Mouse (Mus musculus): ENCODE data around the gene Tmem235. TPM values are rescaled to one million over a fixed set of nuclear protein-coding genes. Genes with fewer than 3 reads are reported as not detected.

Gene Tmem235
- polyA plus RNA-seq, 1 experiment from 2014 or later = not detected

DNA sequence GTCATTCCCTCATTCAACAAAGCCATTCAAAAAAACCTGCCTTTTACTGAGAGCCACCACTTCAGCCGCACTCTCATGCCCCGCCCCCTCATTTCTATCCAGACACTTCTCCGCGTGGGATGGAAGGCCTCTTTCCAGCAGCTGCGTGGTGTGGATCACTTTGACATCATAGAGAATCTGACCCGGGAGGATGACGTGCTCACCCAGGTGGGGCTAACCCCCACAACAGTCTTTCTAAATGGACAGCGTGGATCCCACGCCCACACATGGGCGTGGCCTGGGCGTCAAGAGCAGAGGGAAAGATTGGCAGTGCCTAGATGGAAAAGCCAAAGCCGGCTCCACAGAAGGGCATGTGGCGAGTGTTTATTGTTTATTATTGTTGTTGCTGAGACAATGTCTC, 24.2 kb upstream of the Tmem235 start:
- DNase-seq (ENCODE audit: low spot score) (peak; percentile 40), ATAC-seq (replicated peaks; ENCODE audit: insufficient number of reproducible peaks, low FRiP score, low TSS enrichment, low read depth) (no peak)
- no peaks in the 10 kb centered on the region for H3K4me1 ChIP-seq (ENCODE audit: control insufficient read depth, insufficient read depth, low read length)
- no peak overlapping the region for H3K4me3 ChIP-seq (ENCODE audit: low read depth, low read length)
- 26% methylated on average over 13 of the region's 13 CpGs for WGBS
- H3K4me2 ChIP-seq (ENCODE audit: low read depth, low read length) = no peak overlapping the region; the same call in 1 of the 2 replicates
- H3K36me3 ChIP-seq (replicated peaks; ENCODE audit: control insufficient read depth, insufficient read depth, low read depth, low read length) = no peaks in the 10 kb centered on the region
- no peak overlapping the region for H3K9ac ChIP-seq (replicated peaks; ENCODE audit: low read length)
- H3K9me3 ChIP-seq (replicated peaks; ENCODE audit: control insufficient read depth, low read length) = no peaks in the 10 kb centered on the region
- no peaks in the 10 kb centered on the region for H3K27me3 ChIP-seq (ENCODE audit: control insufficient read depth, insufficient read depth, low read length)
- no peak overlapping the region for H3K27ac ChIP-seq (replicated peaks; ENCODE audit: low read depth, low read length)

DNA sequence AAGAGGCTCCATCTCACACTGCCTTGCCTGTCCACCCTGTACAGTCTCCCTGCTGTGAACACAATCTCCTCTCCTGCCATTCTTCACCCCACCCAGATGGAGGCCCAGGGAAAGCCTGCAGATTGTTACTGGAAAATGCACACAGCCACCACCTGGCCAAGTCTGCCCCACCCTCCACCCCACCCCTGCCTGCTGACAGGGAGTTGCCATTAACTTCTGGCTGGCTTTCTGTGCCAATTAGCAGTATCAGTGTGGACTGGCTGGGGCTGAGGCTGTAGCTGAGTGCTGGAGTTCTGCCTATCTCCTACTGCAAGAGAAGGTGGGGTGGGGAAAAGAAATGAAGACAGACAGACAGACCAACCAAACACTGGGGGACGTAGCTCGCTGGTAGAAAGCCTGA, 22.0 kb upstream of the Tmem235 start:
- Histone ChIP-seq H3K9me3 (replicated peaks; ENCODE audit: control insufficient read depth, low read length) (no peaks in the 10 kb centered on the region), H3K9ac (replicated peaks; ENCODE audit: low read length) (no peak overlapping the region), H3K27ac (replicated peaks; ENCODE audit: low read depth, low read length) (no peak overlapping the region), H3K4me2 (ENCODE audit: low read depth, low read length) (no peak overlapping the region), H3K27me3 (ENCODE audit: control insufficient read depth, insufficient read depth, low read length) (no peaks in the 10 kb centered on the region), H3K36me3 (replicated peaks; ENCODE audit: control insufficient read depth, insufficient read depth, low read depth, low read length) (no peaks in the 10 kb centered on the region), H3K4me1 (ENCODE audit: control insufficient read depth, insufficient read depth, low read length) (no peaks in the 10 kb centered on the region), H3K4me3 (ENCODE audit: low read depth, low read length) (no peak overlapping the region)
- ATAC-seq (replicated peaks; ENCODE audit: insufficient number of reproducible peaks, low FRiP score, low TSS enrichment, low read depth) (no peak), DNase-seq (ENCODE audit: low spot score) (no peak)
- 87% methylated on average over 2 of the region's 2 CpGs for WGBS

DNA sequence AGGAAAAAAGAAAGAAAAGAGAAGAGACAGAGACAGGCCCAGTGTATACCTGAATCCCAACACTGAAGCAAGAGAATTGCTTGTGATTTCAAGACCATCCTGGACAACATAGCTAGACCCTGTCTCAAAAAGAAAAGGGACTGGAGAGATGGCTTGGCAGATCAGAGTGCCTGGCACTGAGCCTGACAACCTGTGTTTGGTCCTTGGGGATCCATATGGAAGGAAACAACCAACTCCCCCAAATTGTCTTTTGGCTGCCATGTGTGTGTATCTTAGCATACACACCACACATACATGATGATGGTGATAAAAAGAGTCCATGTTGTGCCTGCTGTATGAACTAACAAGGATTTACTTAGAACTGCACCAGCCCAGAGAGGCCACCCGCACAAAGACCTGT, 21.5 kb upstream of the Tmem235 start:
- Histone ChIP-seq H3K27me3 (ENCODE audit: control insufficient read depth, insufficient read depth, low read length) (no peaks in the 10 kb centered on the region), H3K4me3 (ENCODE audit: low read depth, low read length) (no peak overlapping the region), H3K9me3 (replicated peaks; ENCODE audit: control insufficient read depth, low read length) (no peaks in the 10 kb centered on the region), H3K4me1 (ENCODE audit: control insufficient read depth, insufficient read depth, low read length) (no peaks in the 10 kb centered on the region), H3K27ac (replicated peaks; ENCODE audit: low read depth, low read length) (no peak overlapping the region), H3K4me2 (ENCODE audit: low read depth, low read length) (no peak overlapping the region), H3K9ac (replicated peaks; ENCODE audit: low read length) (no peak overlapping the region), H3K36me3 (replicated peaks; ENCODE audit: control insufficient read depth, insufficient read depth, low read depth, low read length) (no peaks in the 10 kb centered on the region)
- ATAC-seq (replicated peaks; ENCODE audit: insufficient number of reproducible peaks, low FRiP score, low TSS enrichment, low read depth) (no peak), DNase-seq (ENCODE audit: low spot score) (no peak)
- whole genome bisulfite sequencing = 79% methylated on average over 1 of the region's 1 CpGs

DNA sequence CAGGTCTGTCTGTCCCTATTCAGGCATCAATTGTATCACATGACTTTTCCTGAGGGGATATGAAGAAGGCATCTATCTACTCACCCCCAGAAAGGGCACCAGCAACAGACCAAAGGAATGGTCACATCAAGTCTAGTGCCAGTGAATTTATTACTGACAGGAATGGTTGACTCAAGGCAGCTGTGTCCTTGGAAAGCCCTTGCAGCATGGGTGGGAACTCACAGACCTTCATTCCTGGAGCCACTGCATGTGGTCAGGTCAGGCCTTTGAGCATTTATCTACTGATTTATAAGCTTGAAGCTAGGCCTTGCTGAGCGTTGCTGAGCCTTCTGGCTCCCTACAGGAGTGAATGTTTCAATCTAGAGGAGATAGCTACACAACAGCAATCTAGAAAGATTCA, 19.6 kb upstream of the Tmem235 start:
- no peak for DNase-seq (ENCODE audit: low spot score)
- Histone ChIP-seq H3K4me3 (ENCODE audit: low read depth, low read length) (no peak overlapping the region), H3K4me2 (ENCODE audit: low read depth, low read length) (no peak overlapping the region), H3K4me1 (ENCODE audit: control insufficient read depth, insufficient read depth, low read length) (no peaks in the 10 kb centered on the region), H3K36me3 (replicated peaks; ENCODE audit: control insufficient read depth, insufficient read depth, low read depth, low read length) (no peaks in the 10 kb centered on the region), H3K9me3 (replicated peaks; ENCODE audit: control insufficient read depth, low read length) (no peaks in the 10 kb centered on the region), H3K27ac (replicated peaks; ENCODE audit: low read depth, low read length) (no peak overlapping the region), H3K27me3 (ENCODE audit: control insufficient read depth, insufficient read depth, low read length) (no peaks in the 10 kb centered on the region), H3K9ac (replicated peaks; ENCODE audit: low read length) (no peak overlapping the region)
- WGBS = 57% methylated on average over 1 of the region's 1 CpGs
- ATAC-seq (replicated peaks; ENCODE audit: insufficient number of reproducible peaks, low FRiP score, low TSS enrichment, low read depth) = no peak

DNA sequence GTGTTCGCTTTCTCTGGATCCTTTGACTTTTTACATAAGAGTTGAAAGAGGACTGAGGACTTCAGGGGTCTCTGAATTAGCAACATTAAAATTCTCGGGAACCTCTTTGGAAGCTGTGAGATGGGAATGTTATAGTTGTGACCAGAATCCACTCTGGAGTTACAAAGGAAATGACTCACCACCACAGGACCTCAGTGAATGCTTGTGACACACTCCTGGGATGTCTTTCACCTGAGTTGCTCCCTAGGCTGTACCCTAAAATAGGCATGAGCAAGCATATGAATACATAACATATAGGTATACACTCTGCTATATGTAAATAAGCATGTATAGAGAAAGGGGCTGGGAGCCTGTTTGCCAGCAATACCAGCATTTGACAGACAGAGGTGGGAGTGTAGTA, 17.1 kb upstream of the Tmem235 start:
- ATAC-seq (replicated peaks; ENCODE audit: insufficient number of reproducible peaks, low FRiP score, low TSS enrichment, low read depth) = no peak
- no peak overlapping the region; the same call in 1 of the 2 replicates for H3K27ac ChIP-seq (replicated peaks; ENCODE audit: low read depth, low read length)
- H3K4me2 ChIP-seq (ENCODE audit: low read depth, low read length) = no peak overlapping the region
- no peaks in the 10 kb centered on the region for H3K27me3 ChIP-seq (ENCODE audit: control insufficient read depth, insufficient read depth, low read length)
- H3K4me3 ChIP-seq (ENCODE audit: low read depth, low read length) = no peak overlapping the region
- H3K4me1 ChIP-seq (ENCODE audit: control insufficient read depth, insufficient read depth, low read length) = no peaks in the 10 kb centered on the region
- no peak overlapping the region for H3K9ac ChIP-seq (replicated peaks; ENCODE audit: low read length)
- DNase-seq (ENCODE audit: low spot score) = no peak
- no peaks in the 10 kb centered on the region for H3K9me3 ChIP-seq (replicated peaks; ENCODE audit: control insufficient read depth, low read length)
- WGBS = 93% methylated on average over 2 of the region's 2 CpGs
- H3K36me3 ChIP-seq (replicated peaks; ENCODE audit: control insufficient read depth, insufficient read depth, low read depth, low read length) = no peaks in the 10 kb centered on the region

DNA sequence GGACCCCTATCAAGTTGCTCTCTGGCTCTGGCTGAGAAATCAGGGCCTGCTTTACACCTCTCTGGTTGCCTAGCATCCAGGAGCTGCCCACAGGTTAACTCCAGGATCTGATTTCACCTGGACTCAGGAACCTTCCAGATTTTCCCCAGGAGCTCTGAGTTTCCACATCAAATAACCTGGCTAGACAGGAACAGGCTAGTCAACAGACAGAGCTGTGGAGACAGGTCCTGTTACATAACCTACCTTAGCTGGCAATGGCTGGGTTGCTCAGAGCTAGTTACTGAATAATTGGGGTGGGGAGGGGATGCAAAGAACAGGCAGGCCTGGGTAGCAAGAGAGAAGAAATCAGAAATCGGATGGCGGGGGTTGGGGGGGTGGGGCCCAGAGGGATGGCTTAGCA, 15.6 kb upstream of the Tmem235 start:
- no peak for DNase-seq (ENCODE audit: low spot score)
- no peaks in the 10 kb centered on the region for H3K36me3 ChIP-seq (replicated peaks; ENCODE audit: control insufficient read depth, insufficient read depth, low read depth, low read length)
- H3K9me3 ChIP-seq (replicated peaks; ENCODE audit: control insufficient read depth, low read length) = no peaks in the 10 kb centered on the region
- H3K9ac ChIP-seq (replicated peaks; ENCODE audit: low read length) = no peak overlapping the region
- ATAC-seq (replicated peaks; ENCODE audit: insufficient number of reproducible peaks, low FRiP score, low TSS enrichment, low read depth) = no peak
- H3K27ac ChIP-seq (replicated peaks; ENCODE audit: low read depth, low read length) = no peak overlapping the region
- H3K27me3 ChIP-seq (ENCODE audit: control insufficient read depth, insufficient read depth, low read length) = no peaks in the 10 kb centered on the region
- 70% methylated on average over 2 of the region's 2 CpGs for WGBS
- H3K4me3 ChIP-seq (ENCODE audit: low read depth, low read length) = no peak overlapping the region
- no peak overlapping the region for H3K4me2 ChIP-seq (ENCODE audit: low read depth, low read length)
- H3K4me1 ChIP-seq (ENCODE audit: control insufficient read depth, insufficient read depth, low read length) = no peaks in the 10 kb centered on the region

DNA sequence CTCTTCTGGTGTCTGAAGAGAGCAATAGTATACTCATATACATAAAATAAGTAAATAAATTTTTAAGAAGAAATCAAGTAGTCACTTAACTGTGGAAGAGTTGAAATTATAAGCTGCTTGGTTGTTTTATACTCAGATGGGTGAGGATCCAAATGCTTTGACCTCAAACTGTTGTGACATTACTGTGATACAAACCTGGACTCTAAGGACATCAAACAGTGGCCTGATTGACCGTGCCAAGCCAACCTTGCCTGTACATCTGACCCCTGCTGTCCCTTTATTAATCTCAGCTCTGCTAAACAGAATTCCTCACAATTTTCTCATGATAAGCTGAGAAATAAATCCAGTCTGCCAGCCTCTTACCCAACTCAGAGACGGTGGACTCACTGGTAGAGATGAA, 14.9 kb upstream of the Tmem235 start:
- 81% methylated on average over 2 of the region's 2 CpGs for WGBS
- no peak for ATAC-seq (replicated peaks; ENCODE audit: insufficient number of reproducible peaks, low FRiP score, low TSS enrichment, low read depth)

DNA sequence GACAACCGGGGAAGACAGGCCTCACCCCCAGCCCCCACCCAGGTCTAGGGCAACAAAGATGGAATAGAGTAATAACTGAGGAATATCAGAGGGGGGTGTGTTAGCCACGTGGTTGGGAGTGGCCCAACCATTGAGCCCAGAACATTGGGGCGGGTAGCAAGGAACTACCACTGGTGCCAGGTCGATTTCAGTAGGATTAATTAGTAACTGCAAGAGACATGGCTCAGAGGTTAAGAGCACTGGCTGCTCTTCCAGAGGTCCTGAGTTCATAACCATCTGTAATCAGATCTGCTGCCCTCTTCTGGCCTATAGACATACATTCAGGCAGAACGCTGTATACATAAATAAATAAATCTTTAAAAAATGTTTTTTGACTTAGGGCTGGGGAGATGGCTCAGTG, 13.9 kb upstream of the Tmem235 start:
- Histone ChIP-seq H3K4me2 (ENCODE audit: low read depth, low read length) (no peak overlapping the region), H3K4me1 (ENCODE audit: control insufficient read depth, insufficient read depth, low read length) (no peaks in the 10 kb centered on the region), H3K36me3 (replicated peaks; ENCODE audit: control insufficient read depth, insufficient read depth, low read depth, low read length) (no peaks in the 10 kb centered on the region), H3K4me3 (ENCODE audit: low read depth, low read length) (no peak overlapping the region), H3K27ac (replicated peaks; ENCODE audit: low read depth, low read length) (no peak overlapping the region), H3K27me3 (ENCODE audit: control insufficient read depth, insufficient read depth, low read length) (no peaks in the 10 kb centered on the region), H3K9ac (replicated peaks; ENCODE audit: low read length) (no peak overlapping the region), H3K9me3 (replicated peaks; ENCODE audit: control insufficient read depth, low read length) (no peaks in the 10 kb centered on the region)
- ATAC-seq (replicated peaks; ENCODE audit: insufficient number of reproducible peaks, low FRiP score, low TSS enrichment, low read depth) = no peak
- WGBS = 52% methylated on average over 5 of the region's 5 CpGs
- no peak for DNase-seq (ENCODE audit: low spot score)

More for the DNA sequence above, 14.9 kb upstream of the Tmem235 start:
- no peak for DNase-seq (ENCODE audit: low spot score)
- Histone ChIP-seq H3K9me3 (replicated peaks; ENCODE audit: control insufficient read depth, low read length) (no peaks in the 10 kb centered on the region), H3K4me3 (ENCODE audit: low read depth, low read length) (no peak overlapping the region), H3K9ac (replicated peaks; ENCODE audit: low read length) (no peak overlapping the region), H3K36me3 (replicated peaks; ENCODE audit: control insufficient read depth, insufficient read depth, low read depth, low read length) (no peaks in the 10 kb centered on the region), H3K4me1 (ENCODE audit: control insufficient read depth, insufficient read depth, low read length) (no peaks in the 10 kb centered on the region), H3K27ac (replicated peaks; ENCODE audit: low read depth, low read length) (no peak overlapping the region), H3K27me3 (ENCODE audit: control insufficient read depth, insufficient read depth, low read length) (no peaks in the 10 kb centered on the region), H3K4me2 (ENCODE audit: low read depth, low read length) (no peak overlapping the region)

Measured in embryonic facial prominence, embryonic 11.5 days (tissue).